Mouse (Mus musculus) sigmoid colon, adult 10 weeks (tissue): ENCODE results near the gene Fgd5. TPM values are rescaled to one million over a fixed set of nuclear protein-coding genes. Genes with fewer than 3 reads are reported as not detected.

Experiments used
- polyA plus RNA-seq: library from polyadenylated mRNA; stranded (reverse); fragments of 350-450 nt; fragmentation: Illumina TruSeq; extraction: RNeasy Lipid Tissue Mini Kit (QIAGEN cat#74804); gene quantifications from one replicate; pipeline ENCODE4 v1.2.3, GENCODE M21; 2014; ENCODE audit warnings: low read depth, low replicate concordance

The Fgd5 gene
- 5.0 TPM for polyA plus RNA-seq

DNA sequence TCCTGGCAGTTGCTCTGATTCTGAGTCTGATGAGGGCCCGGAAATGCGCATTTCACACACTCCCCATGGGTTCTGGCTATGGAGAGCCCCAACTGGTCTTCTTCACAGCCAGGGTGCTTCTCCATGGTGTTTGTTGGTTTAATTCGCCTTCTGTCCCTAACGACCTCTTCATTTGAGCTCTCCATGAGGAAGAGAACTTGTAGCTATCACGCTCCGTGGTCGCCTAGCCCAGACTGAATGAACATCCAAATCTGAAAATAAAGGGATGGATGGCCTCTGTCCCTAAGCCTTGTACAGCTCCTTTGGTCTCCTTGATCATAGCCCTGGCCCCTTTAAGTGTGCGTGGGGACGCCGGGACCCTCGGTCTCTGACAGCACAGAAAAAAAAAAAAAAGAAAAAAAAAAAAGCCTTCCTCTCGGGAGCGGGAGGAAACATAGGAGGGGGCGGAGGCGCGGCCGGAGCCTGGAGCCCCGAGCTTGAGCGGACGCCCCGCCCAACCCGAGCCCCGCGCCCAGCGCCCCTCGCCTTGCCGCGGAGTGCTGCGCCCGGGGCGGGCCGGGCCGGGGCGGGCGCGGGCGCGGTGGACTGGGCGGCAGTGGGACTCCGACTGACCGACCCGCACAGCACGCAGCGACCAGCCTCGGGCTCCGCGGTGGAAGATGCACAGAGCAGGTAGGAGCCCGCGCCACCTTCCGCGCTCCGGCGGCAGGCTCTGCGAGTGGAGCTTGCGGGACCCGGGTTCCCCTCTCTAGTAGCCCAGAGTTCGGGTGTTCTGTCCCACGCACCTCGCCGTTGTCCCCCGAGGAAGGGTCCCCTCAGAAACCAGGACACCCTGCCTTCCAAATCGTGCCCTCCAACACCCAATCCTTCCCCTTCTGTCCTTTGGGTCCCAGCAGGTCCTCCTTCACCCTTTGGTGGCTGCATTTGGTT, at the start of gene Fgd5:
Fgd5 (plus strand) TSS at position 508 of the 930 bp plus-strand sequence.

DNA sequence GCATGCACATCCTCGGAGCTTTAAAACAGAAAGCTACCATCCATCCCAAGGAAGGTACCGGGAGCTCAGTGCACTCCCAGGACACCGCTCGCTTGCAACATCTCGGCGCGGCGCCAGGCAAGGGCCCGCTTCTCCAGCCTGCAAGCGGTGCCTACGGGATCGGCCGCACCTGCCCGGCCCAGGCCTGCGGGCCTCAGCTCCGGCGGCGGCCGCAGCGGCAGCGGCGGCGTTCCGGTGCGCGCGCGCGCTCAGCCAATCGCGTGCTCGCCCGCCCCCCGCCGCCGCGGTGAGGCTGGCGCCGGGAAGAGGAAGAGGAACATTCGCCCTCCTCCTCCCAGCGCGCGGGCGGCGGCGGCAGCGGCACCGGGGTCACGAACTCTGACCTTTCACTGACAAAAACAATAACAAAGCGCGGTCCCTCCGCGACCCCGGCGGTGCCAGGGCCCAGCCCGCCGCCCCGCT, 112.5 kb downstream of the Fgd5 start, which contains the start of gene Nr2c2:
Nr2c2 (plus strand) TSS at position 261 of the 462 bp plus-strand sequence.

Other genes starting within 250 kb of the Fgd5 start
- gene Grip2, start 151.6 kb upstream of the Fgd5 start, polyA plus RNA-seq = not detected
- gene Ccdc174, start 100.8 kb upstream of the Fgd5 start, polyA plus RNA-seq = 115 TPM
- 0.88 TPM for gene 4930590J08Rik, start 76.1 kb upstream of the Fgd5 start, polyA plus RNA-seq
- gene Nr2c2, start 112.5 kb downstream of the Fgd5 start, polyA plus RNA-seq = 53.1 TPM
- 8.6 TPM for gene Mrps25, start 205.2 kb downstream of the Fgd5 start, polyA plus RNA-seq
- 17.7 TPM for gene Rbsn, start 236.0 kb downstream of the Fgd5 start, polyA plus RNA-seq